Mouse (Mus musculus) intestine, postnatal 0 days (tissue): ENCODE measurements around the gene Maml3. TPM values are rescaled to one million over a fixed set of nuclear protein-coding genes. Genes with fewer than 3 reads are reported as not detected.

Source experiments
- ATAC-seq: fragments of 200-750 bp; cut with Nextera tagmentation; 2 replicates; pipeline ENCODE4 v1.8.0; 2017; ENCODE audit warnings: mild to moderate bottlenecking, moderate TSS enrichment, moderate library complexity
- H3K27ac ChIP-seq: fragments of 300-500 bp; sonication (generic); 2 replicates; pipeline ENCODE4 v1.5.1; 2014; ENCODE audit warnings: mild to moderate bottlenecking, low read depth, low read length, moderate library complexity
- H3K27me3 ChIP-seq: fragments of 300-500 bp; sonication (generic); replicated peaks from 2 replicates; pipeline ENCODE4 v1.6.1; 2014; ENCODE audit warnings: low read length, mixed read lengths; ENCODE audit not compliant: control insufficient read depth, insufficient read depth
- H3K36me3 ChIP-seq: fragments of 300-500 bp; sonication (generic); 2 replicates; pipeline ENCODE4 v1.6.1; 2014; ENCODE audit warnings: mild to moderate bottlenecking, moderate library complexity; ENCODE audit not compliant: control insufficient read depth, insufficient read depth
- H3K4me1 ChIP-seq: fragments of 300-500 bp; sonication (generic); replicated peaks from 2 replicates; pipeline ENCODE4 v1.6.1; 2014; ENCODE audit warnings: antibody characterized with exemption, low read length, mixed read lengths; ENCODE audit not compliant: control insufficient read depth, insufficient read depth
- H3K4me2 ChIP-seq: fragments of 300-500 bp; sonication (generic); replicated peaks from 2 replicates; pipeline ENCODE4 v1.6.1; 2014; ENCODE audit warnings: low read depth, mild to moderate bottlenecking, moderate library complexity
- H3K4me3 ChIP-seq: fragments of 300-500 bp; sonication (generic); 2 replicates; pipeline ENCODE4 v1.5.1; 2014; ENCODE audit warnings: low read depth, low read length
- H3K9ac ChIP-seq: fragments of 300-500 bp; sonication (generic); 2 replicates; pipeline ENCODE4 v1.6.1; 2014; ENCODE audit warnings: mild to moderate bottlenecking, low read depth, low read length
- H3K9me3 ChIP-seq: fragments of 300-500 bp; sonication (generic); 2 replicates; pipeline ENCODE4 v1.6.1; 2016; ENCODE audit warnings: mixed run types; ENCODE audit not compliant: control insufficient read depth
- CTCF ChIP-seq: sonication (generic); IDR thresholded peaks from 2 replicates; pipeline ENCODE4 v1.5.1; 2016; ENCODE audit warnings: low read depth, mild to moderate bottlenecking, control low read depth, antibody characterized with exemption, moderate library complexity
- WGBS: fragments of 180-500 bp; shearing (Covaris S2); extraction: QIAGEN DNeasy Blood & Tissue Kit; methylation state at CpG from one replicate; pipeline ENCODE4 v1.1.7; 2014; 5-methylcytosine and 5-hydroxymethylcytosine counted together
- polyA plus RNA-seq: library from polyadenylated mRNA; unstranded; fragments of >200 nt; fragmentation: Nextera tagmentation; extraction: Ambion mirVana; gene quantifications from 2 replicates; pipeline ENCODE4 v1.2.1, GENCODE M21; 2015

Maml3 gene
- polyA plus RNA-seq, 1 experiment from 2014 or later = 2.0 TPM

DNA sequence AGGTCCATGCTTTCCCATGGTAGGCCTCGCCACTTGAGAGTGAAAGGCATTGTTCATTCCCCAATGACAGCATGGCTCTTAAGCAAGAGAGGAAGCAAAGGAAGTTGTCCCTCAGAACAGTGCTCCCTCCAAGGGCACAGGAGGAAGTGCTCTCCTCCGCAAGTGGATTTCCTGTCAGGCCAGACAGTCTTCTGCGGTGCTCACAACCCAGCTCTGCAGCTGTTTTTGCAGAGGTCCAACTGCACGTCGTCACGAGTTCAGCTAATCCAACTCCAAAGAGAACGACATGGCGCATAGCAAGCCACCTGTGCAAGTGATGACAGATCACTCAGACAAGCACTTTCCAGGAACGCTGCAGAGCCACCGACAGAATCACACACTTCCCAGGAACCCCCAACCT lies 222.9 kb downstream of the Maml3 start:
- no peaks in the 10 kb centered on the region for H3K27me3 ChIP-seq
- no peaks in the 10 kb centered on the region for H3K36me3 ChIP-seq
- no peak for TF ChIP-seq CTCF
- H3K27ac ChIP-seq = no peak overlapping the region
- no peak overlapping the region for H3K4me2 ChIP-seq
- ATAC-seq = no peak
- H3K4me3 ChIP-seq = no peak overlapping the region
- H3K9ac ChIP-seq = no peak overlapping the region
- no peaks in the 10 kb centered on the region for H3K9me3 ChIP-seq
- 58% methylated on average over 10 of the region's 10 CpGs for WGBS
- 0 out of 2 replicates have a peak, but pooled peaks cover 3% of the 10 kb centered on the region for H3K4me1 ChIP-seq

- H3K4me1 ChIP-seq = peaks cover 3% of the 10 kb centered on the region; the same call in 1 of the 2 replicates
- WGBS = 73% methylated on average over 2 of the region's 2 CpGs
- H3K27me3 ChIP-seq = no peaks in the 10 kb centered on the region
- no peaks in the 10 kb centered on the region for H3K36me3 ChIP-seq
- no peak overlapping the region for H3K4me2 ChIP-seq
- H3K4me3 ChIP-seq = no peak overlapping the region
- ATAC-seq = no peak
- no peaks in the 10 kb centered on the region for H3K9me3 ChIP-seq
- no peak overlapping the region for H3K9ac ChIP-seq
- no peak overlapping the region for H3K27ac ChIP-seq
- TF ChIP-seq CTCF = no peak
Measured at GRCm38 (mm10) chr3:51881393-51881792, 223.5 kb downstream of the Maml3 start.

GRCm38 (mm10) chr3:51880506-51881036 lies 224.3 kb downstream of the Maml3 start:
- no peak overlapping the region for H3K4me3 ChIP-seq
- no peak for ATAC-seq
- no peak overlapping the region for H3K4me2 ChIP-seq
- H3K27me3 ChIP-seq = no peaks in the 10 kb centered on the region
- TF ChIP-seq CTCF = no peak
- no peaks in the 10 kb centered on the region for H3K36me3 ChIP-seq
- H3K9ac ChIP-seq = no peak overlapping the region
- no peak overlapping the region for H3K27ac ChIP-seq
- H3K4me1 ChIP-seq = peaks cover 3% of the 10 kb centered on the region; the same call in 1 of the 2 replicates
- H3K9me3 ChIP-seq = no peaks in the 10 kb centered on the region
- 78% methylated on average over 8 of the region's 8 CpGs for WGBS

GRCm38 (mm10) chr3:51879211-51879610 lies 225.7 kb downstream of the Maml3 start:
- H3K4me1 ChIP-seq = peaks cover 7% of the 10 kb centered on the region; the same call in 1 of the 2 replicates
- no peak overlapping the region for H3K4me2 ChIP-seq
- no peaks in the 10 kb centered on the region for H3K27me3 ChIP-seq
- H3K4me3 ChIP-seq = no peak overlapping the region
- no peak overlapping the region for H3K27ac ChIP-seq
- no peak for ATAC-seq
- 88% methylated on average over 11 of the region's 11 CpGs for WGBS
- no peak overlapping the region for H3K9ac ChIP-seq
- no peaks in the 10 kb centered on the region for H3K36me3 ChIP-seq
- TF ChIP-seq CTCF = no peak
- H3K9me3 ChIP-seq = no peaks in the 10 kb centered on the region

- no peak overlapping the region for H3K4me2 ChIP-seq
- WGBS = 82% methylated on average over 9 of the region's 9 CpGs
Measured at GRCm38 (mm10) chr3:51878577-51878976, 226.3 kb downstream of the Maml3 start.

DNA sequence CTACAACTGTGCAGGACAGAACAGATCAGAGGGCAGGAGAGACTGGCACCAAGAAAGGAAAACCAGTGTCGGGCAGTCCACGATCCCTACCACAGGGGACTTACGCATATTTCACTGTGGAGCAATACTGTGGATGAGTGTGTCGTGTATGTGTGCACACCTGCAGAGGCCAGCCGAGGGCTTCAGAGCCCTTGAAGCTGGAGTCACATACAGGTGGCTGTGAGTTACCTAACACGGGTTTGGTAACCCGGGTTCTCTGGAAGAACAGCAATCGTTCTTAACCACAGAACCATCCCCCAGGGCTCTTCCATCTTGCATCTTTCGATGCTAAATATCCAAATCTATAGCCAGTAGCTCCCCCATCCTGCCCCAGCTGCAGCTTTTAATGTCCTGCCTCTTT lies 228.1 kb downstream of the Maml3 start:
- no peak for ATAC-seq
- 92% methylated on average over 9 of the region's 9 CpGs for WGBS
- Histone ChIP-seq H3K27ac (no peak overlapping the region), H3K4me3 (no peak overlapping the region), H3K4me2 (no peak overlapping the region), H3K9ac (no peak overlapping the region), H3K27me3 (no peaks in the 10 kb centered on the region), H3K9me3 (no peaks in the 10 kb centered on the region), H3K4me1 (peaks cover 11% of the 10 kb centered on the region; the same call in 1 of the 2 replicates), H3K36me3 (no peaks in the 10 kb centered on the region)
- no peak for TF ChIP-seq CTCF

More at GRCm38 (mm10) chr3:51878577-51878976, 226.3 kb downstream of the Maml3 start:
- H3K36me3 ChIP-seq = no peaks in the 10 kb centered on the region
- no peaks in the 10 kb centered on the region for H3K27me3 ChIP-seq
- peaks cover 10% of the 10 kb centered on the region; the same call in 1 of the 2 replicates for H3K4me1 ChIP-seq
- no peaks in the 10 kb centered on the region for H3K9me3 ChIP-seq
- no peak overlapping the region for H3K4me3 ChIP-seq
- no peak for ATAC-seq
- no peak for TF ChIP-seq CTCF
- no peak overlapping the region for H3K9ac ChIP-seq
- H3K27ac ChIP-seq = no peak overlapping the region
